Mouse (Mus musculus) telencephalon, adult 2 months (tissue): ENCODE results near the gene Pclaf.

Experiments used
- DNase-seq: peaks from one replicate; pipeline ENCODE4 v3.0.0-alpha.2; 2011; ENCODE audit warnings: low read depth, low spot score

Gene Pclaf

DNA sequence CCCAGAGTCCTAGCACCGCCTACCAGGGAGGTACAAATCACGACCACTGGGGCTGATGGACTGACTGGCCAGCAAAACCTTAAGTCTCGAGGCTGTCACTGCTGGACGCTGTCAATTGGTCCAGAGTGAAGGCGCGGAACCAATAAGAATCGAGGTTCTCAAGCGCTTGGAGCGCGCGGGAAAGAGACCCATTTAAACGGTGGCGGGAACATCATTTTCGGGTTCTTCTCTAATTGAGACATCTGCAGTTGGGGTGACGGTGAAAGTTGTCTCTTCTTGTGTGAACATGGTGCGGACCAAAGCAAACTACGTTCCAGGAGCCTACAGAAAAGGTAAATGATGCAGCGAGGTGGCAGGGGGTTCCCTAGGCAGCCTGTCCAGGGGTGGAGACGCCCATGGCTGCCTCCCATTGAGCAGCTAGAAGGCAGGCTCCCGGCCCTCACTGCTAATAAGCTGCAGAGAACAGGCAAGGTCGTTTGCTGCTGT lies at the start of gene Pclaf:
Gene Pclaf, plus strand, starts transcription at position 95 of the 486 bp plus-strand sequence.
- DNase-seq, result peak; percentile 52

DNA sequence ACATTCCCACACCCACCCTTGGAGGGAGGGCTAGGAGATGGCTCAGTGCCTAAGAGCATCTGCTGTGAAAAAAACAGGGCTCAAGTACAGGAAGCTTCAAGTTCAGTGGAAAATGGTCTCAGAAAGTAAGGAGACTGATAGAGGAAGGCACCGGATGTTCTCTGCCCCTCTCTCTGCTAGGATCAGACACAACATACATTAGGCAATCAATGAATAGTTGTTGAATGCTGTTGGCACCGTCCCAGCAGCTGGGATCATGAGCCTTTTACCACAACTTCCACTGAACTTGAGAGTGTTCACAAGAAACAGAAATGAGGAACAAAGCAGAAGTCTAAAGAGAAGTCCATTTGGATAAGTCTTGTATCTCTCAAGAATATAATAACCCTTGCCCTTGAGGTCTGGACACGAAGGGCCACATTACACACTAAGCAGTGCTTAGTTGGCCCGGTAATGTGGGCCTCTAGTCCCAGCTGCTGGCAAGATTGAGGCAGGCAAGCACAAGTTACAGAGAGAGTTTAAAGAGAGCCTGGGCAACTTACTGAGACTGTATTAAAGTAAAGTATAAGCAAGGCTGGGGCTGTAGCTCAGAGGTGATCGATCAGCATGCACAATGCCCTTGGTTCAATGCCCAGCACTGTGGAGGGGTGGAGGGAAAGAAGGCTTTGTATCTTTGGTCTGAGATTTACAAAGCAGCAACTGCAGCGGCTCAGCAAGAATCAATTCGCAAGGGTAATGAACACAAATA lies 45.4 kb upstream of the Pclaf start:
- DNase-seq, result no peak

DNA sequence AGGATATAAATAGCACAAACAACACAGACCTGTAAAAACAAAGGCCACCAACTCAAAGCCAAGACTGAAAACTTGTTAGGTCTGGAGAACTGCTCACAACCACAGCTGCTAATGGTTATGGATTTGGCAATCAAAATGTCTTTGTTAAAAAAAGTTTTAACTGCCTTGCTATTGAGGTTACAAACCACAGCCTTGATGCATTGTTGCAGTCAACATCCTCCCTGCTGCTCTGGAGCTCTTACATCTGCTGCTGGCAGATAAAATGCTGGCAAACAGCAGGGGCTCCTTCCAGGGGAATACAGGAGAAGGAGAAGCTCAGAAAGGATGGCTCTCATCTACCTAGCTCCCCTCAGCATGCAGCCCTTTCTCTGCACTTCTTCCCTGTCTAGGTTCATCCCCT lies 41.9 kb upstream of the Pclaf start:
- no peak for DNase-seq

- DNase-seq, result no peak
Measured at GRCm38 (mm10) chr9:65850203-65850602, 39.8 kb upstream of the Pclaf start.

DNA sequence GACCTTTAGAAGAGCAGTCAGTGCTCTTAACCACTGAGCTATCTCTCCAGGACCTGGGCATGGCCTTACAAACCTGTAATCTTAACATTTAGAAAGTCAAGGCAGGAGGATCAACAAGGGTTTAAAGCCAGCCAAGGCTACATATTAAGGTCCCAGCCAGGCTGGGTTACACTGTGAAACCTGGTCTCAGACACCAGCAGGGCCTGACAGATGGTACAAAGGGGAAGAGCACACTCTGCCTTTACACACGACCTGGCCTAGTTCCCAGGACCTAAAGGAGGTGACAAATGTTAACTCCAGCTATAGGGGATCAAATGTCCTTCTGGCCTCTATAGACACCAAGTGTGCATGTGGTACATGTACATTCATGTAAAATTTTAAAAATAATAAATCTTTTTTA lies 30.4 kb upstream of the Pclaf start:
- DNase-seq, result no peak

DNA sequence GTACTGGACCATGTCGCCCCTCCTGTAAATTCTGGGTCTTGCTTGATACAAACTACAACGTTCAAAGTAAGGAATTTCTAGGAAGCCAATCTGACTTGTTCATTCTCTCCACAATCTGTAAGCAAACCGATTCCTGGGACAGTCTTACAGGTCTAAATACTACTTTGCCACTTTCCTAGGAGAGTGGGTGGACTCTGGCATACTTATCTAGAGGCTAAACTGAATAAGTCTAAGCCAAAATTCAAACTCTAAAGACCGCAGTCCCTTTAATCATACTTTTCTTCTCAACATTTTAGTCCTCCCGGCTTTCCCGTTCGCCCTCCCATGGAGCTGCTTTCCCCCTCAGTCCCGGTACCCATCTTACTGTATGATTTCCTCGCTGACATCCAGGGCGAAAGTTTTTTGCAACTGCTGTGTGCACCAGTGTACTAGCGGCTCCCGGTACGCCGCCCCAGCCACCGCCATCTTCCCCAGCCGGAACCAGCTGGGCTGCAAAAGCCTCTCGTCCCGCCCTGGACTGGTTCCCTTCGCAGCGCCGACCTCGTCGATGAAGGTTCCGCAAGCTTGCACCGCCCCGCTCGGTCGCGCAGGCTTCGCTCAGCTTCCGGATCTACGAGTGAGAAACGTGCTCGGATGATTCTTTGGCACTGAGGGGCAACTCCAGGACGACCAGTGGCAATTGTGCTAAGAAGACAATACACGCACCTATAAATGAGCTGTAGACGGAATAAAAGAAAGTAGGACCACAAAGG lies 5.3 kb upstream of the Pclaf start:
- DNase-seq, result peak; percentile 79

DNA sequence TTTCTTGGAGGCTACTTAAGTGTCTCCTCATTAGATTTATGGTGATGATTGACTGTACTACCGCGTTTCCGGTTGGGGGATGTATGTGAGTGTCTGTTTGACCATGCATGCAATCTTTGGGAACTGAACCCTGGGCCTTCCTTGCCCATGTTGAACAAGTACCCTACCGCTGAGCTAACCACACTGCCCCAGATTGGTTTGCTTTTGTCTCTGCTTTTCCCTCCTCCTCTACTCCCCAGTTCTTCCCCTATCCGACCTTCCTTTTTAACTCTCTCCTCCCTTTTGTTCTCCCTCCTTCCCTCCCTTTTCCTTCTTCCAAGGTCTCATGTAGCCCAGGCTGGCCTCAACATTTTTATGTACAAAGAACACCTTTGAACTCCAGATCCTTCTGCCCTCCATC lies 1.1 kb downstream of the Pclaf start:
- DNase-seq, result no peak

GRCm38 (mm10) chr9:65896977-65897376 lies 6.9 kb downstream of the Pclaf start:
- DNase-seq, result no peak

DNA sequence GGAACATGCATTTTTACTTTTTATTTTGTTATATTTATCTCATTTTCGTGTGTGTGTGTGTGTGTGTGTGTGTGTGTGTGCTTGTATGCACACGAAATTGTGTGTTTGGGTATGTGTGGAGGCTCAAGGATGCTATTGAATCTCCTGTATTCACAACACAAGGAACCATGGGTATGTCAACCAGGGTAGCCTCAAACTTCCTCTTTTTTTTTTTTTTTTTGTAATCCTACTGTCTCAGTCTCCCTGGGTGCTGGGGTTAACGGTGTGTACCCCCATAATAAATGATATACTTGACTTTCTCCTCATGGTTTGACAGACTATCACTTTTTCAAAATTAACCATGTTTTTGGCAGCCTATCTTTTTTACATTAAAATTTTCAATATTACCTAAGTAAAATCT lies 12.8 kb downstream of the Pclaf start:
- DNase-seq, result no peak

- no peak for DNase-seq
Measured at GRCm38 (mm10) chr9:65903419-65903818, 13.4 kb downstream of the Pclaf start.

GRCm38 (mm10) chr9:65908394-65909300 lies 18.6 kb downstream of the Pclaf start, which contains the start of the genes Trip4 and Csnk1g1:
Gene Trip4 (minus strand): TSS chr9:65908794.
Gene Csnk1g1 (plus strand): TSS chr9:65908924.
- DNase-seq, result peak; percentile 99

GRCm38 (mm10) chr9:65909301-65909801 lies 19.3 kb downstream of the Pclaf start:
- peak; percentile 13 for DNase-seq

- no peak for DNase-seq
Measured at GRCm38 (mm10) chr9:65909837-65910236, 19.8 kb downstream of the Pclaf start.

- DNase-seq, result peak; percentile 64
Measured at GRCm38 (mm10) chr9:65913976-65914375, 23.9 kb downstream of the Pclaf start.

GRCm38 (mm10) chr9:65917015-65917414 lies 27.0 kb downstream of the Pclaf start:
- no peak for DNase-seq

- no peak for DNase-seq
Measured at GRCm38 (mm10) chr9:65928456-65928855, 38.4 kb downstream of the Pclaf start.

GRCm38 (mm10) chr9:65929826-65930225 lies 39.8 kb downstream of the Pclaf start:
- no peak for DNase-seq

- no peak for DNase-seq
Measured at GRCm38 (mm10) chr9:65937566-65937965, 47.5 kb downstream of the Pclaf start.

DNA sequence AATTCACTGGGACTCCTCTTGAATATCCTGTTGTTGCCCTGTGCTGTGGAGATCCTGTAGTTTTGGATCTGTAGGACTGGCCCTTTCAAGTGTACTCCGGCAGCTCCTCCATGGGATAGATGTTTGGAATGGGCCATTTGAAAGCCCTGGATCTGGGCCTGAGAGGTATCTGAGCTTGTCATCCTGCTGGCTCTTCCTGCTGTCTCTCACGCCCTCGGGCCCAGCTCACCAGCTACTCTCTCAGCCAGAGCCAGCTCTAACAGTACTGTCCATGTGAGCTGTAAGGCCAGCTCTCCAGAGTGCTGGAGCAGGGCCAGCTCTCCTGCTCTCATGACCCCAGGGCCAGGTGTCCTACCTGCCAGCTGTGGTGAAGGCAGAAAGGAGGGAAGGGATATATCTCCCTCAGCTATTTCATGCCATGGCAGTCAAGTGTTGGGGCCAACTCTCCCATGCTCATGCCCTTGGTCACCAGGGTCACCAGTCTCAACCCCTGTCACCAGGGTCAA lies 61.1 kb downstream of the Pclaf start:
- no peak for DNase-seq
